In the genomic region with DNA sequence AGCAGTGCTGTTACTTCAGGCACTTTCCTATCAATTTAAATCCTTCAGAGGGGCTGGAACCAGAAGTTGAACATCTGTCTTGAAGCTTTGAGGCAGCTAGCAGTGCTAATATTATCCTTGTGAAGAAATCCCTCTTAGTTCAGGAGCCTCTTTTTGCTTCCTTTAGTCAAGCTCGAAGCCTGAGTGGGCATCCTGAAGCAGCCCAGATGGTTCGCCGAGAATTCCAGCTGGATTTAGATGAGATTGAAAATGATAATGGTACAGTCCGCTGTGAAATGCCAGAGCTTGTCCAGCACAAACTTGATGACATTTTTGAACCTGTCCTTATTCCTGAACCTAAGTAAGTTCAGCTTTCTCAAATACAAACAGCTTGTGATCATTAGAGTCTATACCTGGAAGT, we compare ENCODE assay signal across 31 mouse cellular contexts. TPM values are rescaled to one million over a fixed set of nuclear protein-coding genes. Genes with fewer than 3 reads are reported as not detected.
DNase-seq lines count a peak whose midpoint lies in the region; ATAC-seq lines count a peak whose summit lies in the region.
"Had no signal": no experiment of that assay in that cellular context is flagged by ENCODE, and none has a peak within 500 bp of the region (broad histone marks: within the 10 kb centered on the region; RNA-seq: fewer than 3 reads in every experiment).

No protein-coding gene starts in this region.

- H3K9me3 ChIP-seq in hindbrain, embryonic 11.5 days (ENCODE audit: control insufficient read depth, low read length): no peaks in the 10 kb centered on the region
- H3K9me3 ChIP-seq: heart, embryonic 10.5 days; heart, embryonic 15.5 days; hindbrain, embryonic 12.5 days; intestine, embryonic 15.5 days; limb, embryonic 12.5 days; liver, embryonic 15.5 days had no signal

- no peak overlapping the region for H3K27ac ChIP-seq in hindbrain, embryonic 11.5 days (ENCODE audit: low read depth, low read length)
- H3K27ac ChIP-seq: heart, embryonic 10.5 days; heart, embryonic 15.5 days; hindbrain, embryonic 12.5 days; hindbrain, postnatal 0 days; intestine, embryonic 15.5 days; limb, embryonic 12.5 days; liver, embryonic 15.5 days had no signal

- H3K4me3 ChIP-seq in hindbrain, embryonic 11.5 days (ENCODE audit: low read depth, low read length): no peak overlapping the region
- H3K4me3 ChIP-seq: heart, embryonic 10.5 days; heart, embryonic 15.5 days; hindbrain, embryonic 12.5 days; intestine, embryonic 15.5 days; limb, embryonic 12.5 days; liver, embryonic 15.5 days had no signal

- no peaks in the 10 kb centered on the region for H3K4me1 ChIP-seq in hindbrain, embryonic 11.5 days (replicated peaks; ENCODE audit: control insufficient read depth, insufficient read depth, low read length)
- H3K4me1 ChIP-seq: heart, embryonic 10.5 days; heart, embryonic 15.5 days; hindbrain, embryonic 12.5 days; intestine, embryonic 15.5 days; limb, embryonic 12.5 days; liver, embryonic 15.5 days had no signal

- no peak overlapping the region for H3K4me2 ChIP-seq in hindbrain, embryonic 11.5 days (replicated peaks; ENCODE audit: low read depth, low read length)
- H3K4me2 ChIP-seq: heart, embryonic 15.5 days; hindbrain, embryonic 12.5 days; intestine, embryonic 15.5 days; limb, embryonic 12.5 days; liver, embryonic 15.5 days; lung, embryonic 14.5 days had no signal

- no peaks in the 10 kb centered on the region for H3K27me3 ChIP-seq in hindbrain, embryonic 11.5 days (ENCODE audit: control insufficient read depth, insufficient read depth, low read length)
- H3K27me3 ChIP-seq: heart, embryonic 15.5 days; hindbrain, embryonic 12.5 days; intestine, embryonic 15.5 days; limb, embryonic 12.5 days; liver, embryonic 15.5 days had no signal

- no peak for ATAC-seq in hindbrain, embryonic 11.5 days (ENCODE audit: low FRiP score)
- ATAC-seq: forebrain, embryonic 14.5 days; hindbrain, postnatal 0 days; intestine, embryonic 15.5 days had no signal

- no peak overlapping the region for H3K9ac ChIP-seq in hindbrain, embryonic 11.5 days (ENCODE audit: low read depth, low read length)
- H3K9ac ChIP-seq: heart, embryonic 15.5 days; hindbrain, embryonic 12.5 days; intestine, embryonic 15.5 days; limb, embryonic 12.5 days; liver, embryonic 15.5 days; lung, embryonic 14.5 days had no signal

- 96% methylated on average over 4 of the region's 4 CpGs for WGBS in hindbrain, embryonic 11.5 days

- H3K36me3 ChIP-seq in hindbrain, embryonic 11.5 days (ENCODE audit: control insufficient read depth, insufficient read depth, low read length): peaks cover 26% of the 10 kb centered on the region; the same call in 1 of the 2 replicates

- DNase-seq in layer of hippocampus, adult 9-11 months: peak; percentile 27
- no peak for DNase-seq in layer of hippocampus, postnatal 25 days (ENCODE audit: extremely low spot score in 1 of 2, low spot score in 1 of 2)
- DNase-seq in brain, adult 2 months (ENCODE audit: low read depth, low spot score): peak; percentile 71
- DNase-seq in frontal cortex, postnatal 36 days (ENCODE audit: low spot score in 2 of 2): peak; percentile 19 to 63
- peak; percentile 15 for DNase-seq in right cerebral cortex, postnatal 25 days
- no peak for DNase-seq in hindbrain, embryonic 11.5 days (ENCODE audit: low spot score)
- no peak for DNase-seq in gastrocnemius, adult 18-20 months (ENCODE audit: low spot score)
- DNase-seq: adrenal gland, postnatal 36 days; B cell, adult 2 months; cerebellum, adult 2 months; cerebellum, postnatal 36 days; gastrocnemius, postnatal 25 days; heart, adult 11 months; kidney, adult 2 months; kidney, postnatal 4 days; layer of hippocampus, postnatal 36 days; lung, embryonic 14.5 days; lung, postnatal 14 days; midbrain, embryonic 14.5 days; thymus, postnatal 14 days had no signal

RNA-seq across cellular contexts. Expression of gene F2, which starts 35.7 kb away (rescaled TPM):
- not detected for total RNA-seq in layer of hippocampus, postnatal 25 days (2021)
- 0.27 and 0.29 TPM in 2 replicates for polyA plus RNA-seq in hindbrain, embryonic 11.5 days (2014; fragmentation: Nextera tagmentation; extraction: Ambion mirVana)
- total RNA-seq in gastrocnemius, adult 18-20 months (2021): under 1 TPM in 1 of 2 experiments, not detected in 1; 0.83 TPM
- total RNA-seq: heart, postnatal 25 days; hindbrain, postnatal 0 days; monocyte, adult 5-6 weeks had no signal
- polyA plus RNA-seq: embryonic facial prominence, embryonic 11.5 days; hindbrain, postnatal 0 days had no signal

RNA-seq across cellular contexts. Expression of gene Zfp408, which starts 49.1 kb away (rescaled TPM):
- 10 to 100 TPM in 1 of 2 experiments, 1 to 10 TPM in 1; 8.9 to 12.1 TPM for total RNA-seq in layer of hippocampus, postnatal 25 days (2021)
- 6.5 and 10.2 TPM in 2 replicates for polyA plus RNA-seq in hindbrain, embryonic 11.5 days (2014; fragmentation: Nextera tagmentation; extraction: Ambion mirVana)
- total RNA-seq in gastrocnemius, adult 18-20 months (2021): 1 to 10 TPM; 2.4 to 3.0 TPM

RNA-seq across cellular contexts. Expression of gene Arhgap1, which starts 49.2 kb away (rescaled TPM):
- 10 to 100 TPM; 64.1 to 68.9 TPM for total RNA-seq in layer of hippocampus, postnatal 25 days (2021)
- polyA plus RNA-seq in hindbrain, embryonic 11.5 days (2014; fragmentation: Nextera tagmentation; extraction: Ambion mirVana): 79.6 and 86.8 TPM in 2 replicates
- 1 to 10 TPM; 4.6 to 6.9 TPM for total RNA-seq in gastrocnemius, adult 18-20 months (2021)

Comparison
In these comparisons a context has a peak if more than half of its experiments do, and no peak if none do; other contexts are left out.
1. DNase-seq: peak in layer of hippocampus, adult 9-11 months (single experiment), brain, adult 2 months (single experiment), frontal cortex, postnatal 36 days (2 of 2) and right cerebral cortex, postnatal 25 days (single experiment); none in layer of hippocampus, postnatal 25 days (0 of 2), hindbrain, embryonic 11.5 days (single experiment) and gastrocnemius, adult 18-20 months (single experiment).
2. RNA of gene Arhgap1, which starts 49.2 kb away (total RNA-seq): 64.1 to 68.9 TPM in layer of hippocampus, postnatal 25 days; 4.6 to 6.9 TPM in gastrocnemius, adult 18-20 months; every median in the first group is over 4 times any median in the second.